Mouse (Mus musculus) kidney, postnatal 14 days (tissue): ENCODE measurements around the gene Vcan.
"Not testable (repeated sequence)": the region's sequence is repeated elsewhere in the genome, so short reads cannot be mapped to it uniquely, and the experiment has no call there.

Experiments
- DNase-seq: peaks from one replicate; pipeline ENCODE4 v3.0.0; 2022; ENCODE audit warnings: mixed read lengths

Vcan gene

GRCm38 (mm10) chr13:89741766-89742685, at the start of gene Vcan:
Vcan (minus strand) TSS chr13:89742509.
- peak; percentile 23 for DNase-seq

- DNase-seq: no peak
These were observed 49.2 kb upstream of the Vcan start for GRCm38 (mm10) chr13:89791475-89791874.

- DNase-seq: no peak
These were observed 40.6 kb upstream of the Vcan start for GRCm38 (mm10) chr13:89782886-89783285.

DNA sequence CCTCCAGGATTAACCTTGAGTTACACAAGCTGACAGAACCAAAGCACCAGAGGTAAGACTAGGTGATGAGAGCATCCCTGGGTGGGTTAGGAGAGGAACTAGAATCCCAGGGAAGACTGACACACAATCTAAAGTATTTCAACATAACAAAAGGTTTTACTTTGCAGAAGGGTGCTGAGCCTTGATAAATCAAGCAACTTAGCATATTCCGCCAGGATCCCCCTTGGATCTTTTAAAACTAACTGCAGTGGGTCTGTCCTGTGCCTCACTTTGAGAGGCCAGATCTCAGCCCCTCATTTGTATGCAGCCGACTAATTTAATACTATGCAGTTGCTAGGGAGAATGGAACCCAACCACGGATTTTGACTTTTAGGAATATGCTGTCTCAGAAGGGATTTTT, 38.0 kb upstream of the Vcan start:
- DNase-seq: no peak

DNA sequence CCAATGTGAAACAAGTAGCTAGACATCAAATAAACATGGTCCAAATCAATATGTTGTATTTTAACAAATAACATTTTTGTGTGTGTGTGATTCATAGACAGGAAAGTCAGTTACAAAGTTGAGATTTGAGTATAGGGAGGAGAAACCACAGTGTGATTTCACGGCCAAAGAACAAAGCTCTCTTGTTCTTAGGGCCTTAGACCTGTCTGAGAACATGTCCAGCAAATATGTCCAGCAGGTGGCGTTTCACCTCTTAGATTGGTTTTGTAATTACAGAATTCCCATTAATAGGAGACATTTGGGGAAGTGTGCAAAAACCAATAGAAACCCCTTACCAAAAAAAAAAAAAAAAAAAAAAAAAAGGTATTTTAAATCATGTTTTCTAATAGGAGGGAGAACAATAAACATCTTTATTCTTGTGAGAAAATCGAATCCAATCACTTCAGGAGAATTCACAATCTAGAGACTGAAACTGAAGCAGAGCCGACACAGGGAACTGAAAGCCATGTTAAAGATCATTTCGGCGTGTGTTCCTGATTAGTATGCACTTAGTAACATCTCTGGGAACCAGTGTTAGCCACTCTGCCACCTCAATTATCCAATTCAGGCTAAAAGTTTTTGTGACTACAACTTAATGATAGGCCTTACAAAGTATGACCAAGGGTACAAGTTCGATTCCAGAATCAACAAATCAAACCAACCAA, 37.1 kb upstream of the Vcan start:
- DNase-seq: peak; percentile 70

DNA sequence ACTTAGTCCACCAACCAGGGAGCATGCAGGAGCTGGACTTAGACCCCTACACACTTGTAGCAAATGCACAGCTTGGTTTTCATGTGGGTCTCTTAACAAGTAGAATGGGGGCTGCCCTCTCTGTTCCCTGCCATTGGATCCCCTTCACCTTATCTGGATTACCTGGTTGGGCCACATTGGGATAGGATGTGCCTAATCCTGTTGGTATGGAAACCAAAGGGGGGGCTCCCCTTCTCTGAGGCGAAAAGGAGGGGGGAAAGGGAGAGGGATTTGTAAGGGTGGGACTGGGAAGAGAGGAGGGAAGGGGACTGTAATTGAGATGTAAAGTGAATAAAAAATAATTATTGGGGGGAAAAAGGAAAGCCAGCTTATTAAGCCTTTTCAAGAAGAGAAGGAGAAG, 35.5 kb upstream of the Vcan start:
- DNase-seq: no peak

- DNase-seq: no peak
These were observed 34.8 kb upstream of the Vcan start for GRCm38 (mm10) chr13:89777146-89777545.

DNA sequence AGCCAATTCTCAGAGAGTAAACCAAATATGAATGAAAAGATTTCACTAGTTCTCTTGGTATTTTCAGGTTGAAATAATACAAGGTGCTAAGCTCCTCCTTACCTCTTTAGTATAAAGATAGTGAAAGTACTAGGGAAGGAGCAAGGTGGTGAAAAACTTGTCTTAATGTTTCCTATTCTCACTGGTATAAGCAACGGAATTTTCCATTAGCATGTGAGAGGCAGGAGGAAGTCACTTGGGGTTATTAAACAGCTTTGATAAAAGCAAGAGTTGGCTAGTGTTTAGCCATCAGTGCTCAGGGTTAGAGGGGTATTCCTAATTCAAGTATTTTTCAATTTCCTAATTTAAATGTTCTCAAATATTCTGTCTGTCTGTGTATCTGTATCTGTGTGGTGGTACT, 24.2 kb upstream of the Vcan start:
- DNase-seq: no peak

DNA sequence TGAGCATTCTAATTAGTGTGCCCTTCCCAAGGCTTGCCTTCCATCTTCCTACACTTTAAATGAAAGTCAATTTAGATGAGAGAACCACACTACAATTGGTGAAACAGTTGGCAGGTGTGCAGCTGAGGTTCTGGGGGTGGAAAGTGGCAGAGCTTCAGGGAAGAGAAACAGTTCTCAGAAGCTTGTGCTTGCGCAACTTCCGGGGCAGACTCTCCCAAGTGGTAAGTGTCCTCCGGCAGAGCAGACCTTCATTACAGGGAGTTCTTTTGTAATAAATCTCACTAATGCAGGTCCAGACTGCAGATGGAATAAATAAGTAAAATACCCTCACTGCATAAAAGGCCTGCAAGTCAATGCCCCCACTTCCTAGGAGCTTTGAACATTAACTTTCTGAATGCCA, 23.7 kb upstream of the Vcan start:
- no peak for DNase-seq

GRCm38 (mm10) chr13:89762339-89762738, 20.0 kb upstream of the Vcan start:
- no peak for DNase-seq

- DNase-seq: no peak
These were observed 14.0 kb upstream of the Vcan start for GRCm38 (mm10) chr13:89756347-89756746.

GRCm38 (mm10) chr13:89750562-89750961, 8.3 kb upstream of the Vcan start:
- DNase-seq: not testable (repeated sequence)

DNA sequence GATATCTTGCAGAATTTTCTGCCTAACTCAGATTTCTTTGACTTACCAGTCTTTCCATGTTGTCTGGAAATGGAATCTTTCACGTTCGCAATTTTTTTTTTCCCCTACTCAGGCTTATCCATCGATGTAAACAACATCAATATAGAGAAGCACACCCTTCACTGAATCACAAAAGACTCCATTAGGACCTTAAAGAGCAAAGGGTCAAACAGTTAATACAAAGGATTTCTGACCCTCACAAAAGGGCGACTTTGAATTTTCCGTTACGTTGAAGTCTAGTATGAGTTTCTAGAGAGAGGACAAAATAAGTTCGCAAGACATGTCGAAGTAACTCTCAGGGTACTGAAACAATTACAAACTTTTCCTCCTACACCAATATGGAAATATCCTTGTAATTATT, 892 bp upstream of the Vcan start:
- DNase-seq: no peak

GRCm38 (mm10) chr13:89742686-89743200, 434 bp upstream of the Vcan start:
- no peak for DNase-seq

GRCm38 (mm10) chr13:89741116-89741551, 1.2 kb downstream of the Vcan start:
- peak; percentile 15 for DNase-seq

GRCm38 (mm10) chr13:89740243-89741115, 1.8 kb downstream of the Vcan start:
- DNase-seq: peak; percentile 79

DNA sequence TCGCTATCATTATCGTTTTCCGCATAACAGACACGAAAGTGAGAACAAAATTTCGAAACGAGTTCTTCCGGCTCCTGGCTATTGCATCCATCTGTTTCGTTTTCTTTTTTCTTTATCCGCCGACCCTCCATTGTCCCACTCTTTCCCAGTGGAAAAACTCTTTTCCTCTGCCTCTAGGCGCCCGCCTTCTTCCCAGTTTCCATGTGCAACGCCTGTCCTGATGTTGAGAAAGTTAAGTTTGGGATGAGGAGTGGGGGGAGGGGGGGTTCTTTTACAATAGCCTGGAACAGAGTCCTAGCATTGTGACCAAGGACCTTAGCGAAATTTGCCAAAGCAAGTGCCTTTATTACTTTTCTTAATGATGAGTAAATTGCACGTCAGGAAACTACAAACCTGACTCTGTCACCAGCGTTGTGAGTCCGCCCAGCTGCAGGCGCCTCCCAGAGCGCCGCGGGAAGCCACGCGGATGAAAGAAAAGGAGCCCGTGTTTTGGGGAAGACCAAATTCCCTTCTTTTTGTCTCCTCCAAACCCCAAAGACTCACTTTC, 2.5 kb downstream of the Vcan start:
- DNase-seq: no peak

DNA sequence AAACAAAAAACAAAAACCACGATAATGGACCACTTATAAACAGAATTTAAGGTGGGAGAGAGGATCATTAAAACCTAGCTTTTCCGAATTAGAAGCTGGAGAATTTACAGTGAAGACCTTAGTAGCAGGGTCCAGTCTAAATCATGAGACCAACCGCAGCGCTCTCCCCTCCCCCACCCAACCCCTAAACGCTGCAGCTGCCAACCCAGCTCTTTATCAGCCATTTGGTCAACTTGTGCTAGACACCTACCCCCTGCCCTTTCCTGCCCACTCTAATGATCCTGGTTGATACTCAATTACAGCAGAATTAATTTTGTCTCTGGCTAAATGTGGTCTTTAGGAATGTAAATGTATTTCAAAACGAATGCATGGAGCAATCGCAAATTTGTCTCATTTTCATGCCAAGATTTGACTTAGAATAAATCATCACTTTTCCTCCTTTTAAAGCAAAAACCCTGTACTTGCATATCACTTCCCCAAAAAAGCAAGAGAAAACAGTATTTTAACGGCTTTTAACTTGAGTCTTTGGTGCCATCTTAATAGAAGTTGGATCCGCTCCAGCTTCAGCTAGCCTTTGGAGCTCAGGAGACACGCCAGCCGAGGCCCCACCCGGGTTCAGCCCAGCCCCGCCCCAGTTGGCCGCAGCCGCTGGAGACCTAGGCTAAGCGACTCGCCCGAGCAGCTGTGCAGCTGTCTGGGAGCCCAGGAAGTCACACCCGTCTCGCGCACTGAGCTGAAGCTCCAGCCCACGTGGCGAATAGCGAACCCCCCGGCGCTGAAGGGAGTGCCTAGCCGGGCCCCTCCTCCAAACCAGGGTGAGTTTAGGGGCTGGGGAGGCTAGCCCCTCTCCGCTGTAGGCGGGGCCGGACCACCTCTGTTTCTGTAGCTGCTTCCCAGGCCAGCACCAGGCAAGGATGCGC, 3.3 kb downstream of the Vcan start:
- peak; percentile 88 for DNase-seq

GRCm38 (mm10) chr13:89738275-89738674, 4.0 kb downstream of the Vcan start:
- DNase-seq: no peak

DNA sequence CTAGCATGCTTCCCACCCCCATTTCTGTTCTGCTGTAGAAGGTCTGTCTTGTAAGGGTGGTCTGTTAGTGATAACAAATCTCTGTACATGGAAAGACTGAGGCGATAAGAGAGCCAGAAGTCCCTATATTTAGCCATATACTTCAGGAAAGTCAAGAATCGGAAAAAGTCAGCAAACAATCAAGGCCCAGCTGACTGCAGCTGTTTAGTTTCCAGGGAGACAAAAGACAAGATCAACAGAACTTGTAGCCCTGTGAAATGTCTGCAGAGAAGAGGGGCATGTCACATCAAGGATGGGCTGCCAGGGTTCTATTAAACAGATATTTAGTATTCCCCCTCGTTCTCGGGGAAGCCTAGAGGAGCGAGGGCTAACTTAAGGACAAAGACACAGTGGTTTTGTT, 7.2 kb downstream of the Vcan start:
- DNase-seq: peak; percentile 7

DNA sequence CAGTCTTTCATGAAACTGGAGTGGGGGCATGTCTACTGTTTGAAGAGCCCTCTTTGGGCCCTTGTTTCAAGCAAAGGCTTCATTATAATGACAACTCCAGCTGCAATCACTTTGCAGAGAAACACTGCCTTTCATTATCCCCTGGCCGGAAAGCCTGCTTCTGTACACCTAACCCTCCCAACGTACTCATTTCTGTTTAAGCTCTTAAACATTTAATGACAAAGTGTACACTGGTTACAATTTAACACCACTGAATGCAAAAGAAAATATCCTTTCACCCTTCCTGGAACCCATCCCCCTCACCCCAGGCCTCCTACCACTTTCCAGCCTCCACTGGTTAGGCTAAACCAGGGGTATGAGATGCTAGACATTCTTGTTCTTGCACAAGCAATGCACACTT, 15.8 kb downstream of the Vcan start:
- DNase-seq: no peak
